Mouse (Mus musculus): ENCODE measurements around the gene Pakap. TPM values are rescaled to one million over a fixed set of nuclear protein-coding genes. Genes with fewer than 3 reads are reported as not detected.

The Pakap gene
- total RNA-seq, 1 experiment from 2014 or later: not detected

DNA sequence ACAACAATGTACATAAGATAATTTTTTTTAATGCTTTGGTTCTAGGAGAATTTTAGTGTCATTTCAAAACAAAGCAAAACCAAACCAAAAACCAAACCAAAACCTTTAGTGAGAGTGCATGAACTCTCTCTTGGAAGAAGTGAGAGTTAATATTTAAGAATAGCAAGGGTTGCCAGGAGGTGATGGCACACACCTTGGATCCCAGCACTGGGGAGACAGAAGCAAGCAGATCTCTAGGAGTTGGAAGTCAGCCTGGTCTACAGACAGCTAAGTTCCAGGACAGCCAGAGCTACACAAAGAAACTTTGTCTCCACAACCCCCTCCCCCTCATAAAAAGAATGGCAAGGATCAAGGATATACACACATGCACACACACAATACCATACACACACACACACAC lies 345.0 kb downstream of the Pakap start:
- no peak for ATAC-seq (ENCODE audit: extremely low read depth, insufficient number of reproducible peaks, low FRiP score, poor library complexity, severe bottlenecking)

DNA sequence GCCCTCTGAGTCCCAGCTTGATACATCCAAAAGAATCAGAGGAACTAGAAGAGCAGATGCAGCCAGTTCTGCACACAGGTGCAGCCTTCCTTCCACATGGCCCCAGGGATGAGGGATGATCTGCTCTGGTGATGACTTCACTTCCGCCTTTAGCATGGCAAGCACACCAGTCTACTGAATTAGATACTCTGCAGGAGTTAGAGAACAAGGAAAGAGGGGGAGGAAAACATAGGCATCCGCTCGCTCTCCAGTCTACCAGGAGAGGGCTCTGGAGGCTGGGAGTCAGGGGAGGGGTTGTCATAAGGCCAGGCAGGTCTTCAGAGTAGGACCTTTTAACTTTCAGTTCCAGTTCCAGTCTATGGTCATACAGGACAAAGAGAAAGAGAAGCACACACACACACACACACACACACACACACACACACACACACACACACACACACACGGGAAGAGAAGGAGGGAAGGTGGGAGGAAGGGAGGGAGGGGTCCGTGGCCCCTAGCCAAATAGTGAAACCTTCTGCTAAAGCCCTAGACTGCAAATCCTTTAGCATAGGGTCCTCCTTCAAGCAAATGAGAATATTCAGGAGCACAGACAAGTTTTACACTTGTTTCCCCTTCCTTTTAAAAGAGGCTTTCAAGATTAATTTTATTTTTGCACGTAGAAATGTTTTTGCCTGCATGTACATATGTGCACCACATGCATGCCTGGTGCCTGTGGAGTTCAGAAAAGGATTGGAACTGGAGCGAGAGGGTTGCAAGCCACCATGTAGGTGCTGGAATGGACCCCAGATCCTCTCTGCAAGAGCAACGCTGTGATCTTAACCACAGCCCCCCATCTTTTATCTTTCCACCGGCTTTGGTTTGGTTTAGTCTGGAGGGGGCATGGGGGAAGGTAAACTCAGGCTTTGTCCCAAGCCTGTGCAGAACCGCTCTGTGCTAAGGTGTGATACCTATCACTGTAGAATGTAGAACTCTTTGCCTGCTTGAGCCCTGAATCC lies 346.5 kb downstream of the Pakap start:
- ATAC-seq (ENCODE audit: extremely low read depth, insufficient number of reproducible peaks, low FRiP score, poor library complexity, severe bottlenecking): no peak

DNA sequence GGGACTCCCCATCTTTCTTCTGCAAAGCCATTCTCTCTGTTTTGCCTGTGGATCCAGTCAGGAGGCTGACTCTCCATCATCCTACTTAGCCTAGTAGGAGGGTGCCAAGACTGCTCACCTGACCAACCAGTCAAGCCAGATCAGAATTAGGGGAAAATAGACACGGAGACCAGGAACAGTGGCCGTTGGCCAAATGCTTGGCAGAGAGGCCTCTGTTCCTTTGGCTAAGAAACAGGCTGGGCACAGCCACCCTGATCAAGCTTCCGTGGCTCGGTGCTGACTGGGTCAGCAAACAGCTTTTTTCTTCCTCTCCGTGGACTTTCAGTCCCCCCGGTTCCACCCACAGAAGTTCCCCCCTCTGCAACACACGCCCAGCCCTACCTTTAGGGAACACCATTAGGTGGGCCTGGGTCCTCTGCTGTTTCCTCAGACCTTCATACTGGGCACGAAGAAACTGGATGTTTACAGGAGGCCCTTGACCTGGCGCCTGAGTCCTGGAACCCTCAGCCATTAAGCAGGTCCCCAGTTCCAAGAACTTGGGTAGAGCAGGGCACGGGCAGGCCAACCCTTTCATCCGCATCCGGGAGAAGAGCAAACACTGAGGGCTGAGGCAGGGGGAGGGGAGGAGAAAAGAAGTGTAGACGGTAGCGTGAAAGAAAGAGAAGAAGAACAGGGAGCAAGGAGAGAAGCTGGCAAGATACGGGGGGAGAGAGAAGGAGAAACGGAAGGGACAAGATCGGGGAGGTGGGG lies 347.4 kb downstream of the Pakap start:
- no peak for ATAC-seq (ENCODE audit: extremely low read depth, insufficient number of reproducible peaks, low FRiP score, poor library complexity, severe bottlenecking)

GRCm38 (mm10) chr4:57916201-57916661 lies 348.3 kb downstream of the Pakap start, which contains the start of gene D630039A03Rik:
Gene D630039A03Rik (minus strand): TSS chr4:57916297.
- no peak for ATAC-seq (ENCODE audit: extremely low read depth, insufficient number of reproducible peaks, low FRiP score, poor library complexity, severe bottlenecking)

DNA sequence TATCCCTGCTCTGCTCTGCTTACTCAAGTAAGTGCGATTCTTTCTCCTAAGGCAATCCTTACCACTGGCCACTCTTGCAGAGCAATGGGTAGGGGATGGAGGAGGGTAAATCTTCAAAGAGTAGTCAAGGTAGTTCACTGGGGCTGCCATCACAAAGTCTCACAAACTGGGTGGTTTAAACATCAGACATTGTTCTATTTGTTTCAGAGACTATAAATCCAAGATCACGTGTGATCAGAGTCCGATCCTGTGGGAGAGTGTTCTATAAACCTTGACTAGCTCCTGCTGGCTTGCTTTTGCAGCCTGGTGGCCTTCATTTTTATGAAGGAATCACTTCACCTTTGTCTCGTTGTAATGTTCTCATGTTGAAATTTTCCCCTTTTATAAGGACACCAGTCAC lies 348.7 kb downstream of the Pakap start:
- no peak for ATAC-seq (ENCODE audit: extremely low read depth, insufficient number of reproducible peaks, low FRiP score, poor library complexity, severe bottlenecking)

GRCm38 (mm10) chr4:57919494-57920423 lies 351.8 kb downstream of the Pakap start:
- ATAC-seq (ENCODE audit: extremely low read depth, insufficient number of reproducible peaks, low FRiP score, poor library complexity, severe bottlenecking): no peak

- no peak for ATAC-seq (ENCODE audit: extremely low read depth, insufficient number of reproducible peaks, low FRiP score, poor library complexity, severe bottlenecking)
Measured at GRCm38 (mm10) chr4:57920522-57920921, 352.5 kb downstream of the Pakap start.

DNA sequence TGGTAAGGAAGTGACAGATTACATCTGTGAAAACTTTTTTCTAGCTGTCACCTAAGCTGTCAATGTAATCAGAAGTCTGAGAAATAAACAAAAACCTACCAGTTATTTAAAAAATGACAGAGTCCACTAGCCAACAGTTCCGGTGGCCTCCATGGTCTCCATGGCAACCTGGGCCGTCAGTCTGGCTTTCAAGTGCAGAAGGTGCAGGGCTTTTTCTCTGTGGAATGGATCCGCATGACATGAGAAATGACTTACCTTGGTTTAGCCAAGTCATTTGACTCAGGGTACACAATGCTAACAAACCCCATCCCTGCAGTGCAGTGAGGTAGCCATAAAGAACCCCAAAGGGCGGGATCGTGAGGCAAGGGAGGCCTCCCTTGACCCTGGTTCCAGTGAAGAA lies 354.2 kb downstream of the Pakap start:
- no peak for ATAC-seq (ENCODE audit: extremely low read depth, insufficient number of reproducible peaks, low FRiP score, poor library complexity, severe bottlenecking)

- ATAC-seq (ENCODE audit: extremely low read depth, insufficient number of reproducible peaks, low FRiP score, poor library complexity, severe bottlenecking): no peak
Measured at GRCm38 (mm10) chr4:57924556-57925071, 356.6 kb downstream of the Pakap start.

DNA sequence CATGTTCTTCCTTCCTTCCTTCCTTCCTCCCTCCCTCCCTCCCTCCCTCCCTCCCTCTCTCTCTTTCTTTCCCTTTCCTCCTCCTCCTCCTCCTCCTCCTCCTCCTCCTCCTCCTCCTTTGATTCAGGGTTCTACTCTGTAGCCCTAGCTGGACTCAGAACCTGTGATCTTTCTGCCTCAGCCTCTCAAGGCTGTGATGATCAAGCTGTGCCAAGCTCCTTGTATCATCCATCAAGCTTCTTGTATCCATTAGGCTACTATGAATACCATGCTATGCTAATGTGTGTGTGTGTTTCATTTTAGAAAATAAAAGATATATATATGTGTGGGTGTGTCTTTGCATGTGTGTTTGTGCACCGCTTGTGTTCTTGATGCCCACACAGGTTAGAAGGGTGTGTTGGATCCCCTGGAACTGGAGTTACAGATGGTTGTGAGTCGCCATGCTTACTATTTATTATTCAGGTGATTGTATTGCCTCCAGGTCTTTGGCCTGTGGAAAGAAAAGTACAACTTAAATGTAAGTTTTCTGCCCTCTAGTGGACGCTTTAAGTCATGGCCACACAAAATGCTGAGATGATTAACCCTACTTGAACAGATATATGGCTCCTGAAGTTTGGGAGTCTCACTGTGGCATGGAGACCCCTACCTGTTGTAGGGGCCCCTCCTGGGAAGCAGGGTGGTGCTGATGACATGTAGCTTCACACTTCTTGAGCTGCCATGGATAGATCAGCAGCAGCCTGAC lies 359.7 kb downstream of the Pakap start:
- peak; percentile 65 for ATAC-seq (ENCODE audit: extremely low read depth, insufficient number of reproducible peaks, low FRiP score, poor library complexity, severe bottlenecking)

DNA sequence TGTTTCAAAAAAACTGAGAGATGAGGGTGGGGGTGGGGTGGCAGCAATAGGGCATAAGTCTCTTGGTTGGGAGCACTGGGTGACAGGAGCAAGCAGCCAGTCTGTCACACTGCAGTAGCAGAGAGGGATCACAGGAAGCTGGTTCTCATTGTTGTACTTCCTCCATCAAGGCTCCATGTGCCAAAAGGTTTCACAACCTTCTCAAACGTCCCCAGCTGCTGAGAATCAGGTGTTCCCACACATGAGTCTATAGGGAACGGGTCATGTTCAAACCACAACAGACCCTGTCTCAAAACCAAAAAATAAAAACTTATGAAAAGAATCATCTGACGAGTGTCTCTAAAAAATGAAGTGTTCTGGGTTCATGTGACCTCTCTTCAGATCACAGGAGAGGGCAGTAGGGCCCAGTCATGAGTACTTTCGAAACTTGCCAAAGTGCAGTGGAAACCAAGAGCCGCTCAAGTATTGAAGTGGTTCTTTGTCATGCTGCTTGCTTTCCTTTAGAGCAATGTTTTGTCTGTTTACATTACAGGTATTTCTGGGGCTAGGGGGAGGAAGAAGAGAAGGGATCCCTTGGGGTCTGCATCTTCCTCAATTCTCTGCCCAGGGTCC lies 362.7 kb downstream of the Pakap start:
- peak; percentile 33; the same call in 1 of the 2 replicates for ATAC-seq (ENCODE audit: extremely low read depth, insufficient number of reproducible peaks, low FRiP score, poor library complexity, severe bottlenecking)

GRCm38 (mm10) chr4:57934181-57934580 lies 366.2 kb downstream of the Pakap start:
- ATAC-seq (ENCODE audit: extremely low read depth, insufficient number of reproducible peaks, low FRiP score, poor library complexity, severe bottlenecking): no peak

DNA sequence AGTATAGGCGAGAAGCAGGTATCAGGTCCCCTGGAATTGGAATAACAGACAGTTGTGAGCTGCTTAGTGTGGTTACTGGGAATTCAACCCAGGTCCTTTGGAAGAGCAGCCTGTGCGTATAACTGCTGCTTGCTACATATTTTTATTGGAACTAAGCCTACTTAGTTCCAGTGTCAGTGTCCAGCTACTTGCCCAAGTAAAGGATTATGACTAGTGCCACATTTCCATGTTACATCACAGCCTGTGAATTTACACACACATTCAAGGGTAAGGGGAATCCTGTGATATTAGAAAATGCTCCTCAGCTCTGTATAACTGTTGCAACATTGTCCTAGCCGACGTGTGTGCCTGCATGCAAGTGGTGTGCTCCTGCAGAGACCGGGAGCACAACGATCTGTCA lies 369.3 kb downstream of the Pakap start:
- no peak for ATAC-seq (ENCODE audit: extremely low read depth, insufficient number of reproducible peaks, low FRiP score, poor library complexity, severe bottlenecking)

- ATAC-seq (ENCODE audit: extremely low read depth, insufficient number of reproducible peaks, low FRiP score, poor library complexity, severe bottlenecking): no peak
Measured at GRCm38 (mm10) chr4:57940631-57941030, 372.7 kb downstream of the Pakap start.

- no peak for ATAC-seq (ENCODE audit: extremely low read depth, insufficient number of reproducible peaks, low FRiP score, poor library complexity, severe bottlenecking)
Measured at GRCm38 (mm10) chr4:57942892-57943291, 374.9 kb downstream of the Pakap start.

All from neutrophil, adult 5-6 weeks (primary cell).